Mouse (Mus musculus) layer of hippocampus, postnatal 36 days (tissue): Measurements from ENCODE around the gene Tsc22d4. TPM values are rescaled to one million over a fixed set of nuclear protein-coding genes. Genes with fewer than 3 reads are reported as not detected.
"Not testable (repeated sequence)": the region's sequence is repeated elsewhere in the genome, so short reads cannot be mapped to it uniquely, and the experiment has no call there.

Source experiments
- DNase-seq, 2 experiments: peaks; one replicate each; pipeline ENCODE4 v3.0.0; 2022
- total RNA-seq, 2 experiments: library from RNA; stranded (reverse); gene quantifications; 2 replicates each; pipeline ENCODE4 v1.2.3; 2021

The Tsc22d4 gene
- total RNA-seq = 100 to 1,000 TPM; 170 to 176 TPM

DNA sequence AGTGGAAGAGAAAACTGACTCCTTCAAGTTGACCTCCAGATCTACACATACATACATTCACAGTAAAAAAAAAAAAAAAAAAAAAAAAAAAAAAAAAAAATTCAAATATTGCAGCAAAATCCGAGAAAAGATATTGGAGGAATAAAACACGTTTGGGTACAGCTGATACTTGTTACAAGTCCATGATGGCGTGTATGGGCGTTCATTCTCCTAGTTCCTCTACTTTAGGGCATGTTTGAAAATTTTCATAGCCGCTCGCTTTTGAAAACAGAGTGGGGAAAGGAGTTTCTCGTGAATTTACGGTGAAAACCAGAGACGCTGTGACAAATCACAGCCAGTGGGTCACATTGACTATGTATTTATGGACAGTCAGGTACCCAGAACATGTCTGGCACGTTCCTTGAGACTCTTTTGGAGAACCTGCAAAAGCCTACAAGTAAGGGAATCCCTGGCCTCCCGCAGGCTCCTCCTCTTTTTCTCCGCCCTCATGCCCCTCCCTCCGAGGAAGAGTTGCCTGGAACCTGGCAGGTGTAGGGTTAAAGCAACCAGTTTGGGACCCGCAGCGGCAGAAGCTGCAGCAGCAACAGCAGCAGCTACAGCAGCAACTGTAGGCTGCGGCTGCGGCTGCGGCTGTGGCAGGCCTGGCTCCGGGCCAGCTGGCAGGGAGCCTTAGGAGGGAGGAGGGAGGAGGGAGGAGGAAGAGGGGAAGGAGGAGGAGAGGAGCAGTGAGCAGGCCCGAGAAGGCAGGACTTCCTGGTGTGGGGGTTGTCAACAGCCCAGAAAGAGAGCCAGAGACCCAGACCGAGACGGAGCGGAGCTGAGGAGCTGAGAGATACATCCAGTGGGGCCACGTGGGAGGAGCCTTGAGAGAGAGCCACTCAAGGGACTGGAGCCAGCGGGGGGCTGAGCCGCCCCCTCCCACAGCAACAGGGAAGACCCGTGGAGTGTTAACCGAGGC is at the start of gene Tsc22d4:
Tsc22d4 (plus strand) TSS at position 517 of the 958 bp plus-strand sequence.
- peak; percentile 89 to 90 for DNase-seq

DNA sequence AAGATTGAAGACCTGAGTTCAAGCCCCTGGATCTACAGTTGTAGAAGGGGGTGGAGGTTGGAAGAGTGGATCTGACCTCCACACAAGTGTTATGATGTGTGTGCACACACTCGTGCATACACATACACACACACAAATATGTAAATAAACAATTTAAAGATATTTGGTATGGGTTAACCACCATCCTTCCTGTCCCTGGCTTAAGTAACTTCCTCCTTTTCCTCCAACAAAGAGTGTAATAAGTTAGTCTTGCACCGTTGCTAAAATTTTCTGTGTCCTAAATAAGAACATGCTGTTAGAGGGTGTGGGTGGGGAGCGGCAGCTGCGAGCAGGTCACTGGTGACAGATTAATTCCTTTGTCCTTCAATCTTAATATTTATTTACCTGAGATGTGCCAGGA is 49.6 kb upstream of the Tsc22d4 start:
- DNase-seq = no peak

DNA sequence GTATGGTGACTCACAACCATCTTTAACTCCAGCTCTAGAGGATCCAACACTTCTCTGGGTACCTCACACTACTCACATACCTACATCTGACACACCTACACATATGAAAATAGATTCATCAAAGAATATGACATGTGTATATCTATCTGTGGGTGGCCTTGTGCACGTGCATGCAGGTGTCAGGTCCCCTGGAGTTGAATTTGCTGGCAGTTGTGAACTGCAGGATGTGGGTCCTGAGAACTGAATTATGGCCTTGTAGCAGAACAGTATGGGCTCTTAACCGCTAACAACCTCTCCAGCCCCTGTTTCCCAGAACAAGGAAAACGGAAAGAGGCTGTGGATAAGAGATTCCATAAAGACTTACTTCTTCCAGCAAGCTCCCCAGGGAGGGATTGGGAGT is 46.5 kb upstream of the Tsc22d4 start:
- DNase-seq = no peak

GRCm38 (mm10) chr5:137699850-137700249 is 45.7 kb upstream of the Tsc22d4 start:
- no peak for DNase-seq

- DNase-seq = no peak
Observed at GRCm38 (mm10) chr5:137705242-137705641, 40.3 kb upstream of the Tsc22d4 start.

DNA sequence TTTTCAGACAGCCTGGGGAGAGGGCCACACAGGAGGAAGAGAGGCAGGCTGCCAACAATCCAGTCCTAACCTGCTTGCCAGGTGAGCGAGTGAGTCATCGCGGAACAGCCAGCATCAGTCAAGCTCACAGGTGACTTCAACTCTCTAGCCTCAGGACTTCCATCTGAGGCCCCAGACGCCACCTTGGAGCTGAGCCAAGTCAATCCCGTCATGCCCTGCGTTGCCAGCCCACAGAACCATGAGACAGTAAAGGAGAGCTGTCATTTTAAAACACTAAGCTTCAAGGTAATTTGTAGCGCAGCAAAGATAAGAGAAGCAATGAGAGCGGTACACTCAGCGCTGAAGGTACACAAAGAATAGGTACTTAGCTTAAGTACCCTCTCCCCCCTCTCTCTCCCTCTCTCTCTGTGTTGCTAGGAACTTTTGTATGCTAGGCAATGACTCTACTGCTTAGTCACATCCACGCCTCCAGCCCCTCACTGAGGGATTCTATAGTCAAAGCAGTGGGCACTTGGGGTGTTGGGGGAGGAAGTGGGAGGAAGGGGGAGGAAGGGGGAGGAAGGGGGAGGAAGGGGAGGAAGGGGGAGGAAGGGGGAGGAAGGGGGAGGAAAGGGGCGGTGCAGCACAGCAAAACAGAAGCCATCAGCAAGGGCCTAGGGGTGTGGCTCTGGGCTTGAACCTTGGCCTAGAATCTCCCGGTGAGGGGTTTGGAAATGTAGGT is 38.5 kb upstream of the Tsc22d4 start:
- peak in 1 of 2 experiments; percentile 21 for DNase-seq

DNA sequence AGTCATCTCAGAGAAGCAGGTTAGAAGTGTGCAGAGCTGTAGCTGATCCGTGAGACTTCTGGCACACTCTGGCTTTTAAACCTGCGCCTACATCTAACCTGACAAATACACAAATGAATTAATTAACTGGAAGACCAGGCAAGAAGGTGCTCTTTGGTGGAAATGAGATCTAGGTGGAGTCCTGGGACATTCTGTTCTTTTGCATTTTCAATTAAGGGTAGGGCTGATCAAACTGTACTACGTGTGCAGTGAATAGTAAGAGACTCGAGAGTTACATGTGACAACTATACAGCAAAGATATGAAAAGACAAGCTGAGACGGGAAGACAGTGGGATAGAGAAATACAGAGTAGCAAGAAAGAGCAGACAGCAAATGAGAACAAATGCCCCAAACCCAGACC is 32.1 kb upstream of the Tsc22d4 start:
- no peak for DNase-seq

GRCm38 (mm10) chr5:137715685-137716084 is 29.8 kb upstream of the Tsc22d4 start:
- DNase-seq = no peak

- no peak for DNase-seq
Observed at GRCm38 (mm10) chr5:137718020-137718790, 27.3 kb upstream of the Tsc22d4 start.

DNA sequence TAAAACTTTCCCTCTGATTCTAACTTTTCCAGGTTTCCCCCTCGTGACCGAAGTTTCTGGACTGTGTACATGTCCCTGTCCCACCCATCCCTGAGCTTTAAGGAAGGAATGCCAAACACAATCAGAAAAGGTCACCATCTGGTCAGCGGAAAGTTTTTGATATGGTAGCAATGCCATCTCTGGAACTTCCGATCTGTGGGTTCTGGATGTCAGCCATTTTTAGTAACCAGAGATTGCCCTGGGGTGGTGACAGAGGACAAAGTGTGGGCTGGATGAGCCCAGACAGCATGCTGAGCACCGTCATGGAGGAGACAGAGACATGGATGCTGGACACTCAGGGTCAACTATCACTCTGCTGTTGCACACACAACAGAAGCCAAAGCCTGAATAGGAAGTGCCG is 26.4 kb upstream of the Tsc22d4 start:
- no peak for DNase-seq

- not testable (repeated sequence) for DNase-seq
Observed at GRCm38 (mm10) chr5:137720558-137721164, 24.9 kb upstream of the Tsc22d4 start.

DNA sequence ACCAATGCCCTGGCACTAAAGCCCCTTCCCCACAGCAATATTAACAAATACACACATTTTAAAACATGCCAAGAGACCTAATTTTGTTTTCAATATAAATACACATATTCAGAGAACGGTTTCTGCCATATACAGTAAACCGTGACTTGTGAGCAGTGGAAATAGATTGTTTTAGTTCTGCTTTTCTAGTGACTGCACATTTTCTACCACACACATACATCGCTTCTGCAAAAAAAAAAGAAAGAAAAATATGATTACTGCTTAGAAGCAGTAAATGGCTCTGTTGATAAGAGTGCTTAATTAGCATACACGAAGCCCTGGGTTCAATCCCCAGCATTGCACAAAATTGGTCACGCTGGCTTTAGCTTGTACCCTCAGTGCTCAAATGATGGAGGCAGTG is 21.7 kb upstream of the Tsc22d4 start:
- DNase-seq = no peak

- no peak for DNase-seq
Observed at GRCm38 (mm10) chr5:137726767-137727166, 18.8 kb upstream of the Tsc22d4 start.

- no peak for DNase-seq
Observed at GRCm38 (mm10) chr5:137733638-137734288, 11.8 kb upstream of the Tsc22d4 start.

DNA sequence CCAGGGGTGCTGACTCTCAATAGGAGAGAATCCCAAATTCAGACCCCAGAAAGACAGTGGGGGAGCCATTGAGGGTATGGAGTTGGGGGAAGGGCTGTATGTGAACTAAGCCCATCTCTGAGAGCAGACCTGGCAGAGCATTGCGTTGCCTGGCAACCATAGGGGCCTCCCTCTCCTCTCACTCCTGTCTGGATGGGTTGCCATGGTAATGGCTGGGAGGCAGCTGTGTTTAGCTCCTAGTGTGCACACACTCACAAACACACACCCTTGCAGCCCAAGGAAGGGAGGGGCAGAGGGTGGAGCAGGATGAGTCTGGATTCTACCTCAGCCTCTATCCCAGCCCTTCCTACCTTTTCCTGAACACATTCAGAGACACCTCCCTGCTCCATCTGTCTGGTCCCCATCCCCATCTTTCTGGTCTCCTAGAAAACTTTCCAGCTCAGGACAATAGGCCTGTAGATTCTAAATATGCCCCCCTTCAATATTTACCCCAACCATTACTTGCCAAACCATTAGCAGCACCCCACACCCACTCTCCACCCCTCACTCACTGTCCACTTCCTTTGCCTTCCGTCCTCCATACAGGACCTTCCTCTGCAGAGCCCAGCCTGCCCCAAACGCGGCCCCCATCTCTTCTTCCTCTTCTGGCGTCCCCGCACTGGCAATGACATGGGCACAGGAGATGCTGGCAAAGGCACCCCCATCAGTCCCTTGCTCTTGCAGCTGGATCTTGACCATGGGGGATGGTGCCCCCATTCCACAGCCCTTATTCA is 11.1 kb upstream of the Tsc22d4 start:
- peak; percentile 89 to 91 for DNase-seq

DNA sequence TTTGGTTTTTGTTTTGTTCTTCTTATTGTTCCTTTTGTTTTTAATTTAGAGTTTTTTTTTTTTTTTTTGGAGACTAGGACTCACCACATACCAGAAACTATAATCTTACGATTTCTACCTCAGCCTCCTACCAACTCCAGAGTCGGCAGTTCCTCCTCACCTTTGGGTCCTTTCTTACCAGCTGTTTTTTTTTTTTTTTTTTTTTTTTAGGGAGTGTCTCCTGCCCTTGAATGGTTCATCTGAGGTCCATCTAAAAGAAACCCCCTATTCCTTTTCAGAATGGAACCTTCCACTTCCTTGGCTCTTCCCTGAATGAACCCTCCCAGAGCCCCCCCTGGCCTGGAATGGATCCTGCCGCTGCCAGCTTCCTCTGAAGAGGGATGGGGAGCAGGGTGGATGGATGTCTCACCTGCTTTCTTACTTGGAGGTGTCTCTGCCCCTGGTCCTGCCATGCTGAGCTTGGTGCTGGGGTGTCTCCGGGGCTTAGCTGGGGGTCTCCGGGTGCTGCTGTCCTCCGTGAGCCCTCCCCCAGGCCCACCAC is 8.1 kb upstream of the Tsc22d4 start:
- DNase-seq = no peak

DNA sequence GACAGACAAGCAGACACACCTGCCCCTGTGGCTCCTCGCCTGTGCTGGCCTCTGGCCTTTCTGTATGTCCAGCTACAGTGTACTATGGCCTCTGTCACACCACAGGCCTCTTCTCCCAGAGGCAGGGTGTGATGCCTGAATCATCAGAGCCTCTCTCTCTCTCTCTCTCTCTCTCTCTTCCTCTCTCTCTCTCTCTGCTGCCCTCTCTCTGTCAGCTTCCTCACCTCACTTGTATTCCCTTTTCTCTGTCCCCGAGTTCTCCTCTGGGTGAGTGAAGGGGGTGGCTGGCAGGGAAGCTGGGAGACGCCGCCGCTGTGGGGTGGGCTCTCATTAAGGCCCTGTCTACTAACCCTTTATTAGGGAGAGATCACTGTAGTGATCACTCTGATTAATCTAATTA is 7.0 kb upstream of the Tsc22d4 start:
- DNase-seq = no peak

GRCm38 (mm10) chr5:137739471-137739870 is 6.1 kb upstream of the Tsc22d4 start:
- no peak for DNase-seq

DNA sequence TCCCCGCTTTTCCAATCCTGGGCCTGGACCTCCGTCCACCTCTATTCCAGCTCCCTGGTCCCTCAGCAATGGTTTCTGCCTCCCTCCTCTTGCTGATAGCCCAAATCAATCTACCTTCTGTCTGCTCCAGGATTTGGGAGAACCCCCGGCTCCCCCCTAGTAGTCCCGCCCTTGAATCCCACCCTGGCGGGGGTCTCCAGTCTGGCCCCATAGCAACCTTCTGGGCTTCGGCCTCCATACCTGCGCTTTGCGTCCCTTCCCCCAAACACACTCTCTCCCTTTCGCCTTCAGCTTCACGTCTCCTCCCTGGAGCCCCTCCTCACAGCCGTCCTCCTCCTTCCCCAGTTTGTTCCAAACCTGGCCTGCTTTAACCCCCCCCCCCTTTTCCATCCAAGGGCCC is 5.0 kb upstream of the Tsc22d4 start:
- DNase-seq = no peak
